Mouse (Mus musculus): ENCODE results near the gene Trio. TPM values are rescaled to one million over a fixed set of nuclear protein-coding genes. Genes with fewer than 3 reads are reported as not detected.

Trio gene
- total and polyA plus RNA-seq, 2 experiments from 2014 or later = 21.9 to 214 TPM

DNA sequence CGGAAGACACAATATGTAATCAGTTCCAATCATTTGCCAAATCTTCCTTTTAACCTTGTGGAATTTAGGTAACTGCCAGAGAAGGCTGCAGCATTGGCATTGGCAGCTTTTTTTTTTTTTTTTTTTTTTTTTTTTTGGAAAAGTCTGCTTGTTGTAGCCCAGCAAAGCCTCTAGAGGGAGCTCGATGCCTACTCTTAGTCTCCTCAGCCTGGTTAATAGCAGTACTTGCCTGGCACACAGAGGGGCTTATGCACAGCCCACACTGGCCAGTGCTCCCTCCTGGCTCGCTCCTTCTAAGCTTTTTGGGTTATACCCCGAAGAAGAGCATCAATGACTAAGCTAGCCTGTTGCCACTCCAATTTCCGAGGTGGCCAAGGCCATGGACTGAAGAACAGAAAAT, 106.1 kb downstream of the Trio start:
- no peak overlapping the region for H3K9ac ChIP-seq
- no peak overlapping the region for H3K27ac ChIP-seq (ENCODE audit: low read depth, low read length)
- peak; percentile 68 for ATAC-seq
- no peaks in the 10 kb centered on the region for H3K36me3 ChIP-seq (ENCODE audit: insufficient read depth)
- WGBS = 9% methylated on average over 5 of the region's 5 CpGs
- H3K9me3 ChIP-seq (ENCODE audit: low read length) = no peaks in the 10 kb centered on the region
- H3K4me1 ChIP-seq (ENCODE audit: insufficient read depth) = peaks cover 1% of the 10 kb centered on the region; the same call in 1 of the 2 replicates
- no peak overlapping the region for H3K4me3 ChIP-seq (ENCODE audit: low read depth, low read length)
- TF ChIP-seq CTCF (IDR thresholded peaks at IDR 0.05; ENCODE audit: low read depth) = peak; percentile 82
- no peaks in the 10 kb centered on the region for H3K27me3 ChIP-seq (ENCODE audit: insufficient read depth, low read length)
- peak; percentile 87 for DNase-seq
- H3K4me2 ChIP-seq (ENCODE audit: low read depth) = no peak overlapping the region

DNA sequence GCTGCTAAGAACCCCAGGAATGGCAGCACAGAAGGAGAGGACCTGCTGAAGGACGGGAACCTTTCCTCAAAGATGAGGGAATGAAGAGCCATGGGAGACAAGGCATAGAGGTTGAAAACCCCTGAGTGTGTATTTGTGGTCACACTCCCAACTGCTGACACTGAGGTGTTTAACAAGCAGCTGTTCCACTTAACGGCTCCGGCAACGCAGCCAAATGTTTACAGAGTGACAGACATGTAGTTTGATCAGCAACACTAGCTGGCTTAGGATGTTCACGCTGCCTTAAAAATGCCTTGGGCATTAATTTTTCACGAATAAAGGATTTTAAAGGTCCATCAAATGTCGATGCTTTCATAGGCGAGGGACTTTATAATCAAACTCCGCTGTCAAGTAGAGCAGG, 106.8 kb downstream of the Trio start:
- Histone ChIP-seq H3K9me3 (ENCODE audit: low read length) (no peaks in the 10 kb centered on the region), H3K9ac (no peak overlapping the region), H3K4me1 (ENCODE audit: insufficient read depth) (no peaks in the 10 kb centered on the region), H3K36me3 (ENCODE audit: insufficient read depth) (no peaks in the 10 kb centered on the region), H3K4me2 (ENCODE audit: low read depth) (no peak overlapping the region), H3K27me3 (ENCODE audit: insufficient read depth, low read length) (no peaks in the 10 kb centered on the region), H3K27ac (ENCODE audit: low read depth, low read length) (no peak overlapping the region), H3K4me3 (ENCODE audit: low read depth, low read length) (no peak overlapping the region)
- ATAC-seq = no peak
- TF ChIP-seq CTCF (IDR thresholded peaks at IDR 0.05; ENCODE audit: low read depth) = no peak
- 69% methylated on average over 9 of the region's 9 CpGs for WGBS
- peak; percentile 27 for DNase-seq

DNA sequence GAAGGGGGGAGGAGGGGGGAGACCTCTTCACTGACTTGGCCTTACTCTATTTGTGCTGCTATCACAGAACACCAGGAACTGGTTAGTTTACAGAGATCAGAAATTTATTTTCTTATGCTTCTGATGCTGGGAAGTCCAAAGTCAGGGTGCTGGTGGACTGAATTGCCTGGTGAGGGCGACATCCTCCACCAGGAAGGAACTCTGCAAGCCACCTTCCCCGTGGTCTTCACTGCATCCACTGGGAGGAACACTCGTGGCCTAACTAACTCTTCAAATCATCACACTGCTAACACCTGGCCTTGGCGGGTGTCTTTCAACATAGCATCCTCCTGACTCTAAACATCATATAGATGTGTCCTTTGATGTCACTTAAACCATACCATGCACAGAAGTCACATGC, 109.4 kb downstream of the Trio start:
- ATAC-seq = no peak
- no peaks in the 10 kb centered on the region for H3K27me3 ChIP-seq (ENCODE audit: insufficient read depth, low read length)
- H3K36me3 ChIP-seq (ENCODE audit: insufficient read depth) = peaks cover 6% of the 10 kb centered on the region; the same call in 1 of the 2 replicates
- no peak overlapping the region for H3K4me2 ChIP-seq (ENCODE audit: low read depth)
- 58% methylated on average over 4 of the region's 4 CpGs for WGBS
- TF ChIP-seq CTCF (IDR thresholded peaks at IDR 0.05; ENCODE audit: low read depth) = peak; percentile 62
- H3K27ac ChIP-seq (ENCODE audit: low read depth, low read length) = no peak overlapping the region
- DNase-seq = no peak
- H3K9me3 ChIP-seq (ENCODE audit: low read length) = no peaks in the 10 kb centered on the region
- no peaks in the 10 kb centered on the region for H3K4me1 ChIP-seq (ENCODE audit: insufficient read depth)
- H3K4me3 ChIP-seq (ENCODE audit: low read depth, low read length) = no peak overlapping the region
- no peak overlapping the region for H3K9ac ChIP-seq

DNA sequence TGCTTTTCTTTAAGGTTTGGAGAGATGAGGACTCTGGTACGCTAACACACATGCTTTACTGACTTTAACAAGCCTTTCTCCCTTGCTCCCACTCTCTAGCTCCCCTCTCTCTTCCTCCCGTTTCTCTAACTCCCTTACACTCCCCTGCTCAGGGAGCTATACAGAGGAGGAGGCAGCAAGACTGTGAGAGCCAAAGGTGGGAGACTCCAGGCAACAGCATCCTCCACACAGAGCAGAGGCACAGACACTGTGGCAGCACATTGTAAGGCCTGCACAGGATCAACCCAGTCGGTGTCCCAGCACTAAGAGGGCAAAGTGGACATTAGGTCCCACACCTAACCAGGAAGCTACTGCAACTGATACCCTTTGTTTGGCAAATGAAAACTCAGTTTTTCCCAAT, 112.6 kb downstream of the Trio start:
- H3K9ac ChIP-seq = no peak overlapping the region
- H3K36me3 ChIP-seq (ENCODE audit: insufficient read depth) = peaks cover 9% of the 10 kb centered on the region; the same call in 1 of the 2 replicates
- no peak for ATAC-seq
- H3K27ac ChIP-seq (ENCODE audit: low read depth, low read length) = no peak overlapping the region
- WGBS = 78% methylated on average over 3 of the region's 3 CpGs
- no peak for DNase-seq
- no peak overlapping the region for H3K4me2 ChIP-seq (ENCODE audit: low read depth)
- no peaks in the 10 kb centered on the region for H3K27me3 ChIP-seq (ENCODE audit: insufficient read depth, low read length)
- H3K4me3 ChIP-seq (ENCODE audit: low read depth, low read length) = no peak overlapping the region
- no peaks in the 10 kb centered on the region for H3K4me1 ChIP-seq (ENCODE audit: insufficient read depth)
- no peaks in the 10 kb centered on the region for H3K9me3 ChIP-seq (ENCODE audit: low read length)
- no peak for TF ChIP-seq CTCF (IDR thresholded peaks at IDR 0.05; ENCODE audit: low read depth)

DNA sequence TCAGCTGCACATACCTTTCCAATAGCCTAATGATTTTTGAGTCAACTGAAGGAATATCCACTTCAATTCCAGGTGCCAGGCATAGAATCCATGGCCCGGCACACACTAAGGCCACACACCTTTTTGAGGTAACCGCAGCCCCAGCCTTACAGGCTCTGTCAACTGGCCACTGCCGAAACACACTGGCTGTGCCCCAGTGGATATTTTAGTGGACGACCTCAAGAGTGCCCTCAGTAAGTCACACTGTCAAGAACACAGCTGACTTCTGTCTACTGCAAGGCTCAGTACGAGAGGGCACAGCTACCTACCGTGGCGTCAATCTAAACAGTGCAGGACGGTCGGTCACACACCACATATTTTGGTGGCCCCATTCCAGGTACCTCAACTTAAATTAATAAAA, 114.5 kb downstream of the Trio start:
- no peak overlapping the region for H3K9ac ChIP-seq
- no peak overlapping the region for H3K27ac ChIP-seq (ENCODE audit: low read depth, low read length)
- H3K9me3 ChIP-seq (ENCODE audit: low read length) = no peaks in the 10 kb centered on the region
- H3K27me3 ChIP-seq (ENCODE audit: insufficient read depth, low read length) = no peaks in the 10 kb centered on the region
- 94% methylated on average over 9 of the region's 9 CpGs for WGBS
- no peaks in the 10 kb centered on the region for H3K4me1 ChIP-seq (ENCODE audit: insufficient read depth)
- DNase-seq (no peak), ATAC-seq (no peak)
- TF ChIP-seq CTCF (IDR thresholded peaks at IDR 0.05; ENCODE audit: low read depth) = no peak
- H3K4me3 ChIP-seq (ENCODE audit: low read depth, low read length) = no peak overlapping the region
- H3K4me2 ChIP-seq (ENCODE audit: low read depth) = no peak overlapping the region
- H3K36me3 ChIP-seq (ENCODE audit: insufficient read depth) = peaks cover 9% of the 10 kb centered on the region; the same call in 1 of the 2 replicates

DNA sequence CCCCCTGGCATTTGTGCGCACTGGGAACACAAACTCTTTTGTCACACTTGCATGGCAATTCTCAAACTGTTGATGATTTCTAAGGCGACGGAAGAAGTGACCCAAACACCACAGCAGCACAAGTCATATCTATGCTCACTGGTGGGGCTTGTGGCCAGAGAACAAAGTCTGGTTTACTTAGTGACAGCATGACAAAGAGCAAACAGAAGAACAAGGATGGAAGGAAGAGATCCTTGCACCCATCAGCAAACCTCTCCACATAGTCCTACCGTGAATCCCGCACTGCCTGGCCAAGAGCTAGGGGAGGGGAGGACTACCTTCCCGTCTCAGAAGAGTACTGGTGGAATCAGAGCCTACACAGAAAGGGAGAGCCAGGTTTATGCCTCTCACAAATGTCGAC, 115.5 kb downstream of the Trio start:
- H3K9ac ChIP-seq = no peak overlapping the region
- WGBS = 84% methylated on average over 7 of the region's 7 CpGs
- DNase-seq (no peak), ATAC-seq (no peak)
- no peak overlapping the region for H3K4me3 ChIP-seq (ENCODE audit: low read depth, low read length)
- no peaks in the 10 kb centered on the region for H3K4me1 ChIP-seq (ENCODE audit: insufficient read depth)
- no peak for TF ChIP-seq CTCF (IDR thresholded peaks at IDR 0.05; ENCODE audit: low read depth)
- H3K36me3 ChIP-seq (ENCODE audit: insufficient read depth) = peaks cover 9% of the 10 kb centered on the region; the same call in 1 of the 2 replicates
- no peaks in the 10 kb centered on the region for H3K9me3 ChIP-seq (ENCODE audit: low read length)
- no peaks in the 10 kb centered on the region for H3K27me3 ChIP-seq (ENCODE audit: insufficient read depth, low read length)
- H3K4me2 ChIP-seq (ENCODE audit: low read depth) = no peak overlapping the region
- no peak overlapping the region for H3K27ac ChIP-seq (ENCODE audit: low read depth, low read length)

DNA sequence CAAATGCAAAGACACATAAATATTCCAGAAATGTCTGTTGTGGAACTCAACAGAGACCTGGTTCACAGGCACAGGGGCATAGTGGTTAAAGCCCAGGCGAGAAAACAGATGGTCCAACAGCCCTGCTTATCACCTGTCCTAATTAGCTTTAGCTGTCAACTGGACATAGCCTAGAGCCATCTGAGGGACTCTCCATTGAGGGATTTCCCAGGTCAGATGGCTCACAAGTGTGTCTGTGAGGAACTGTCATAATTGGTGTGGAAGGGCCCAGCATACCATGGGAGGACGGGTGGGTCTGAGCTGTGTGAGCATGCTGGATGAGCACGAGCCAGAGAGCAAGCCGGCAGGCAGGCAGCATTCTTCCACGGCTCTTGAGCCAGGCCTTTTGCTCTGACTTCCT, 118.0 kb downstream of the Trio start:
- Histone ChIP-seq H3K4me1 (ENCODE audit: insufficient read depth) (no peaks in the 10 kb centered on the region), H3K9me3 (ENCODE audit: low read length) (no peaks in the 10 kb centered on the region), H3K4me2 (ENCODE audit: low read depth) (no peak overlapping the region), H3K9ac (peak overlapping the region; percentile 10; the same call in 1 of the 2 replicates), H3K27me3 (ENCODE audit: insufficient read depth, low read length) (no peaks in the 10 kb centered on the region), H3K36me3 (ENCODE audit: insufficient read depth) (peaks cover 9% of the 10 kb centered on the region; the same call in 1 of the 2 replicates), H3K27ac (ENCODE audit: low read depth, low read length) (no peak overlapping the region), H3K4me3 (ENCODE audit: low read depth, low read length) (no peak overlapping the region)
- WGBS = 69% methylated on average over 5 of the region's 5 CpGs
- no peak for TF ChIP-seq CTCF (IDR thresholded peaks at IDR 0.05; ENCODE audit: low read depth)
- ATAC-seq (no peak), DNase-seq (no peak)
